Mouse (Mus musculus) kidney, embryonic 16.5 days (tissue): ENCODE results near the gene Gm3727. TPM values are rescaled to one million over a fixed set of nuclear protein-coding genes. Genes with fewer than 3 reads are reported as not detected.
"Not testable (repeated sequence)": the region's sequence is repeated elsewhere in the genome, so short reads cannot be mapped to it uniquely, and the experiment has no call there.

ENCODE experiments used
- ATAC-seq: fragments of 200-750 bp; cut with Nextera tagmentation; 2 replicates; pipeline ENCODE4 v1.8.0; 2017; ENCODE audit warnings: moderate TSS enrichment; ENCODE audit not compliant: low FRiP score, low TSS enrichment
- H3K27ac ChIP-seq: fragments of 300-500 bp; sonication (generic); 2 replicates; pipeline ENCODE4 v1.5.1; 2014; ENCODE audit warnings: low read length
- H3K27me3 ChIP-seq: fragments of 300-500 bp; sonication (generic); 2 replicates; pipeline ENCODE4 v1.6.1; 2014; ENCODE audit warnings: low read length, control low read depth, mixed read lengths; ENCODE audit not compliant: insufficient read depth
- H3K36me3 ChIP-seq: fragments of 300-500 bp; sonication (generic); 2 replicates; pipeline ENCODE4 v1.6.1; 2014; ENCODE audit warnings: low read length, control low read depth, mixed read lengths; ENCODE audit not compliant: insufficient read depth
- H3K4me1 ChIP-seq: fragments of 300-500 bp; sonication (generic); 2 replicates; pipeline ENCODE4 v1.6.1; 2014; ENCODE audit warnings: low read length, control low read depth, mixed read lengths; ENCODE audit not compliant: insufficient read depth
- H3K4me2 ChIP-seq: fragments of 300-500 bp; sonication (generic); replicated peaks from 2 replicates; pipeline ENCODE4 v1.6.1; 2014; ENCODE audit warnings: low read depth, low read length
- H3K4me3 ChIP-seq: fragments of 300-500 bp; sonication (generic); 2 replicates; pipeline ENCODE4 v1.5.1; 2014; ENCODE audit warnings: mild to moderate bottlenecking, low read length
- H3K9ac ChIP-seq: fragments of 300-500 bp; sonication (generic); replicated peaks from 2 replicates; pipeline ENCODE4 v1.6.1; 2014; ENCODE audit warnings: low read length
- H3K9me3 ChIP-seq: fragments of 300-500 bp; sonication (generic); 2 replicates; pipeline ENCODE4 v1.6.1; 2016; ENCODE audit warnings: low read length, control low read depth
- WGBS: fragments of 180-500 bp; shearing (Covaris S2); extraction: QIAGEN DNeasy Blood & Tissue Kit; methylation state at CpG from one replicate; pipeline ENCODE4 v1.1.7; 2014; 5-methylcytosine and 5-hydroxymethylcytosine counted together
- polyA plus RNA-seq: library from polyadenylated mRNA; unstranded; fragments of >200 nt; fragmentation: Nextera tagmentation; extraction: Ambion mirVana; gene quantifications from 2 replicates; pipeline ENCODE4 v1.2.1, GENCODE M21; 2015

Gm3727 gene
- not detected in 2 replicates for polyA plus RNA-seq

- not testable (repeated sequence) for H3K27ac ChIP-seq, H3K9me3 ChIP-seq, H3K27me3 ChIP-seq, H3K4me1 ChIP-seq, H3K36me3 ChIP-seq, H3K9ac ChIP-seq, H3K4me2 ChIP-seq, ATAC-seq, H3K4me3 ChIP-seq
- WGBS, result 83% methylated on average over 3 of the region's 3 CpGs
These were observed at the start of gene Gm3727 for GRCm38 (mm10) chr14:7264614-7265013. TSS of gene Gm3727 (minus strand) at chr14:7264714.

GRCm38 (mm10) chr14:7243498-7243897 lies 21.0 kb downstream of the Gm3727 start:
- H3K27ac ChIP-seq, ATAC-seq, H3K9me3 ChIP-seq, H3K36me3 ChIP-seq, H3K4me2 ChIP-seq, H3K4me1 ChIP-seq, H3K27me3 ChIP-seq, H3K4me3 ChIP-seq, H3K9ac ChIP-seq: not testable (repeated sequence)
- 0% methylated on average over 4 of the region's 10 CpGs for WGBS

Other genes starting within 250 kb of the Gm3727 start
- 0.57 and 0.64 TPM in 2 replicates for gene Gm10406, start 237.3 kb downstream of the Gm3727 start, polyA plus RNA-seq
- gene Gm3685, start 219.7 kb downstream of the Gm3727 start, polyA plus RNA-seq, result not detected in 2 replicates
- 0.55 and 1.00 TPM in 2 replicates for gene Gm3696, start 164.1 kb downstream of the Gm3727 start, polyA plus RNA-seq
- not detected in 2 replicates for gene Gm6676, start 139.3 kb downstream of the Gm3727 start, polyA plus RNA-seq
- 3.2 and 3.5 TPM in 2 replicates for gene Gm3512, start 90.2 kb downstream of the Gm3727 start, polyA plus RNA-seq
- not detected in 2 replicates for gene Gm16434, start 70.2 kb downstream of the Gm3727 start, polyA plus RNA-seq
- gene Gm3739, start 50.3 kb upstream of the Gm3727 start, polyA plus RNA-seq, result 0.45 and 0.64 TPM in 2 replicates
- gene Gm5797, start 67.7 kb upstream of the Gm3727 start, polyA plus RNA-seq, result not detected in 2 replicates
- not detected in 2 replicates for gene Gm8374, start 100.4 kb upstream of the Gm3727 start, polyA plus RNA-seq
- gene Gm3755, start 186.2 kb upstream of the Gm3727 start, polyA plus RNA-seq, result 0.22 TPM in 1 of 2 replicates, not detected in the other
- gene Gm3752, start 219.0 kb upstream of the Gm3727 start, polyA plus RNA-seq, result 0.47 and 0.69 TPM in 2 replicates